Mouse (Mus musculus) liver, embryonic 11.5 days (tissue): ENCODE measurements around the gene Ube3c. TPM values are rescaled to one million over a fixed set of nuclear protein-coding genes. Genes with fewer than 3 reads are reported as not detected.
A peak's percentile ranks its signal among the peaks of the same experiment; 100 is the strongest.
"Not testable (repeated sequence)": the region's sequence is repeated elsewhere in the genome, so short reads cannot be mapped to it uniquely, and the experiment has no call there.

Experiments
- ATAC-seq: fragments of 200-750 bp; cut with Nextera tagmentation; replicated peaks from 2 replicates; pipeline ENCODE4 v1.8.0; 2017; ENCODE audit warnings: moderate number of reproducible peaks, mild to moderate bottlenecking, moderate TSS enrichment, moderate library complexity; ENCODE audit not compliant: low FRiP score
- DNase-seq: peaks from one replicate; pipeline ENCODE4 v3.0.0-alpha.2; 2017; ENCODE audit warnings: low spot score
- H3K27ac ChIP-seq: fragments of 300-500 bp; sonication (generic); 2 replicates; pipeline ENCODE4 v1.5.1; 2014; ENCODE audit warnings: mild to moderate bottlenecking, low read depth, low read length, control low read depth
- H3K27me3 ChIP-seq: fragments of 300-500 bp; sonication (generic); replicated peaks from 2 replicates; pipeline ENCODE4 v1.6.1; 2014; ENCODE audit warnings: low read length, mixed read lengths; ENCODE audit not compliant: control insufficient read depth, insufficient read depth
- H3K36me3 ChIP-seq: fragments of 300-500 bp; sonication (generic); 2 replicates; pipeline ENCODE4 v1.6.1; 2014; ENCODE audit warnings: mild to moderate bottlenecking, low read length, moderate library complexity, mixed read lengths; ENCODE audit not compliant: control insufficient read depth, insufficient read depth
- H3K4me1 ChIP-seq: fragments of 300-500 bp; sonication (generic); replicated peaks from 2 replicates; pipeline ENCODE4 v1.6.1; 2014; ENCODE audit warnings: low read length, mixed read lengths; ENCODE audit not compliant: control insufficient read depth, insufficient read depth
- H3K4me2 ChIP-seq: fragments of 300-500 bp; sonication (generic); 2 replicates; pipeline ENCODE4 v1.6.1; 2014; ENCODE audit warnings: mild to moderate bottlenecking, control low read depth, moderate library complexity
- H3K4me3 ChIP-seq: fragments of 300-500 bp; sonication (generic); 2 replicates; pipeline ENCODE4 v1.5.1; 2014; ENCODE audit warnings: low read depth, low read length, control low read depth
- H3K9ac ChIP-seq: fragments of 300-500 bp; sonication (generic); 2 replicates; pipeline ENCODE4 v1.6.1; 2014; ENCODE audit warnings: low read depth, low read length, control low read depth
- H3K9me3 ChIP-seq: fragments of 300-500 bp; sonication (generic); 2 replicates; pipeline ENCODE4 v1.6.1; 2016; ENCODE audit warnings: low read length, inconsistent platforms, mixed read lengths; ENCODE audit not compliant: control insufficient read depth
- WGBS: fragments of 180-500 bp; shearing (Covaris S2); extraction: QIAGEN DNeasy Blood & Tissue Kit; methylation state at CpG from one replicate; pipeline ENCODE4 v1.1.7; 2014; 5-methylcytosine and 5-hydroxymethylcytosine counted together
- polyA plus RNA-seq: library from polyadenylated mRNA; unstranded; fragments of >200 nt; fragmentation: Nextera tagmentation; extraction: Ambion mirVana; gene quantifications from 2 replicates; pipeline ENCODE4 v1.2.1, GENCODE M21; 2014

Gene Ube3c
- polyA plus RNA-seq, 1 experiment from 2014 or later, result 29.4 TPM

GRCm38 (mm10) chr5:29592161-29592560 lies 23.1 kb downstream of the Ube3c start:
- H3K9me3 ChIP-seq, H3K27ac ChIP-seq, H3K4me2 ChIP-seq, DNase-seq, ATAC-seq, H3K27me3 ChIP-seq, H3K4me3 ChIP-seq, H3K4me1 ChIP-seq, H3K9ac ChIP-seq: not testable (repeated sequence)
- WGBS, result 99% methylated on average over 7 of the region's 7 CpGs
- H3K36me3 ChIP-seq, result peaks cover 34% of the 10 kb centered on the region

GRCm38 (mm10) chr5:29606546-29606945 lies 37.5 kb downstream of the Ube3c start:
- ATAC-seq, result no peak
- WGBS, result 88% methylated on average over 2 of the region's 2 CpGs
- H3K36me3 ChIP-seq, result peaks cover 24% of the 10 kb centered on the region

GRCm38 (mm10) chr5:29625610-29626009 lies 56.6 kb downstream of the Ube3c start:
- WGBS, result 52% methylated on average over 10 of the region's 10 CpGs
- peak; percentile 85 for ATAC-seq
- Histone ChIP-seq H3K27ac (peak overlapping the region; percentile 58), H3K9ac (peak overlapping the region; percentile 14; the same call in 1 of the 2 replicates), H3K4me3 (0 out of 2 replicates have a peak overlapping the region, but pooled peaks have one; percentile 5), H3K4me2 (peak overlapping the region; percentile 35; the same call in 1 of the 2 replicates), H3K27me3 (no peaks in the 10 kb centered on the region), H3K36me3 (peaks cover 15% of the 10 kb centered on the region; the same call in 1 of the 2 replicates), H3K9me3 (no peaks in the 10 kb centered on the region), H3K4me1 (peaks cover 12% of the 10 kb centered on the region)
- no peak for DNase-seq

More at GRCm38 (mm10) chr5:29606546-29606945, 37.5 kb downstream of the Ube3c start:
- H3K27me3 ChIP-seq, result no peaks in the 10 kb centered on the region
- DNase-seq, result no peak
- no peak overlapping the region for H3K27ac ChIP-seq
- H3K4me3 ChIP-seq, result no peak overlapping the region
- no peaks in the 10 kb centered on the region for H3K4me1 ChIP-seq
- H3K9me3 ChIP-seq, result no peaks in the 10 kb centered on the region
- no peak overlapping the region for H3K9ac ChIP-seq
- no peak overlapping the region for H3K4me2 ChIP-seq

- H3K27ac ChIP-seq, result no peak overlapping the region
- H3K4me3 ChIP-seq, result no peak overlapping the region
- H3K36me3 ChIP-seq, result peaks cover 13% of the 10 kb centered on the region
- H3K4me1 ChIP-seq, result peaks cover 10% of the 10 kb centered on the region
- no peaks in the 10 kb centered on the region for H3K9me3 ChIP-seq
- H3K4me2 ChIP-seq, result no peak overlapping the region
- ATAC-seq (no peak), DNase-seq (no peak)
- WGBS, result 88% methylated on average over 2 of the region's 2 CpGs
- H3K27me3 ChIP-seq, result no peaks in the 10 kb centered on the region
- H3K9ac ChIP-seq, result no peak overlapping the region
These were observed 60.9 kb downstream of the Ube3c start for GRCm38 (mm10) chr5:29629941-29630340.

GRCm38 (mm10) chr5:29631711-29632110 lies 62.7 kb downstream of the Ube3c start:
- no peaks in the 10 kb centered on the region for H3K27me3 ChIP-seq
- no peak for DNase-seq
- H3K9me3 ChIP-seq, result no peaks in the 10 kb centered on the region
- peaks cover 11% of the 10 kb centered on the region for H3K36me3 ChIP-seq
- H3K4me3 ChIP-seq, result no peak overlapping the region
- no peak overlapping the region for H3K27ac ChIP-seq
- 72% methylated on average over 3 of the region's 3 CpGs for WGBS
- no peak overlapping the region for H3K9ac ChIP-seq
- H3K4me1 ChIP-seq, result peaks cover 4% of the 10 kb centered on the region; the same call in 1 of the 2 replicates
- ATAC-seq, result no peak
- H3K4me2 ChIP-seq, result no peak overlapping the region

- peak overlapping the region; percentile 57; the same call in 1 of the 2 replicates for H3K27ac ChIP-seq
- no peaks in the 10 kb centered on the region for H3K9me3 ChIP-seq
- H3K9ac ChIP-seq, result no peak overlapping the region
- no peak overlapping the region for H3K4me2 ChIP-seq
- H3K36me3 ChIP-seq, result peaks cover 12% of the 10 kb centered on the region
- ATAC-seq (peak; percentile 87), DNase-seq (no peak)
- no peak overlapping the region for H3K4me3 ChIP-seq
- peaks cover 4% of the 10 kb centered on the region; the same call in 1 of the 2 replicates for H3K4me1 ChIP-seq
- no peaks in the 10 kb centered on the region for H3K27me3 ChIP-seq
These were observed 67.3 kb downstream of the Ube3c start for GRCm38 (mm10) chr5:29636298-29636697.

GRCm38 (mm10) chr5:29636884-29637283 lies 67.8 kb downstream of the Ube3c start:
- Histone ChIP-seq H3K4me2 (no peak overlapping the region), H3K36me3 (peaks cover 10% of the 10 kb centered on the region), H3K4me1 (peaks cover 4% of the 10 kb centered on the region; the same call in 1 of the 2 replicates), H3K9me3 (no peaks in the 10 kb centered on the region), H3K27ac (peak overlapping the region; percentile 57; the same call in 1 of the 2 replicates), H3K27me3 (no peaks in the 10 kb centered on the region), H3K9ac (no peak overlapping the region), H3K4me3 (no peak overlapping the region)
- DNase-seq (no peak), ATAC-seq (peak; percentile 29; the same call in 1 of the 2 replicates)

- H3K9ac ChIP-seq, result no peak overlapping the region
- WGBS, result 79% methylated on average over 7 of the region's 7 CpGs
- no peak overlapping the region for H3K4me2 ChIP-seq
- no peak overlapping the region for H3K27ac ChIP-seq
- H3K9me3 ChIP-seq, result no peaks in the 10 kb centered on the region
- peaks cover 6% of the 10 kb centered on the region; the same call in 1 of the 2 replicates for H3K36me3 ChIP-seq
- H3K4me3 ChIP-seq, result no peak overlapping the region
- H3K27me3 ChIP-seq, result no peaks in the 10 kb centered on the region
- DNase-seq, result no peak
- H3K4me1 ChIP-seq, result peaks cover 4% of the 10 kb centered on the region; the same call in 1 of the 2 replicates
- ATAC-seq, result no peak
These were observed 72.3 kb downstream of the Ube3c start for GRCm38 (mm10) chr5:29641124-29641884.

- ATAC-seq (no peak), DNase-seq (no peak)
- H3K9ac ChIP-seq, result no peak overlapping the region
- H3K27me3 ChIP-seq, result no peaks in the 10 kb centered on the region
- peaks cover 2% of the 10 kb centered on the region; the same call in 1 of the 2 replicates for H3K36me3 ChIP-seq
- no peaks in the 10 kb centered on the region for H3K4me1 ChIP-seq
- no peak overlapping the region for H3K27ac ChIP-seq
- H3K9me3 ChIP-seq, result no peaks in the 10 kb centered on the region
- no peak overlapping the region for H3K4me2 ChIP-seq
- no peak overlapping the region for H3K4me3 ChIP-seq
These were observed 82.7 kb downstream of the Ube3c start for GRCm38 (mm10) chr5:29651696-29652095.
